Mouse (Mus musculus): ENCODE data around the gene Pard3b. TPM values are rescaled to one million over a fixed set of nuclear protein-coding genes. Genes with fewer than 3 reads are reported as not detected.
"Not testable (repeated sequence)": the region's sequence is repeated elsewhere in the genome, so short reads cannot be mapped to it uniquely, and the experiment has no call there.

Gene Pard3b
- polyA plus RNA-seq, 1 experiment, result 3.0 TPM

DNA sequence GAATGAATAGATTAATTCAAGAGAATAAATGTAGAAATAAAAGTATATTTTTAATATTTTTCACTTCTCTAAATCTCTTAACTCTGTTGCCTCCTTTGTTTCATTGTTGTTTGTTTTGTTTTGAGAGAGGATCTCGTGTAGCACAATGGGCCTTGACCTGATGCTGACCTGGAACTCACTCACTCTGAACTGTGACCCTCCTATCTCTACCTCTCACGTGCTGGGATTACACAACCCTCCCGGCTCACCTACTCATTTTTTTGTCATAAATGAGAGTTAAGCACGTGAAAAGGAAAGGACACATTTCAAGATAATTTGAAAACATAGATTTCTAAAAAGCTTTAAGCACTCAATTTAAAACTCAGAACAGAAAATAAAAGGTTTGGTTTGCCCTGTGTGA is 928.0 kb downstream of the Pard3b start:
- Histone ChIP-seq H3K27ac (replicated peaks; ENCODE audit: low read depth, low read length) (no peak overlapping the region), H3K4me1 (ENCODE audit: control insufficient read depth, insufficient read depth, insufficient read length, low read length) (no peaks in the 10 kb centered on the region)

DNA sequence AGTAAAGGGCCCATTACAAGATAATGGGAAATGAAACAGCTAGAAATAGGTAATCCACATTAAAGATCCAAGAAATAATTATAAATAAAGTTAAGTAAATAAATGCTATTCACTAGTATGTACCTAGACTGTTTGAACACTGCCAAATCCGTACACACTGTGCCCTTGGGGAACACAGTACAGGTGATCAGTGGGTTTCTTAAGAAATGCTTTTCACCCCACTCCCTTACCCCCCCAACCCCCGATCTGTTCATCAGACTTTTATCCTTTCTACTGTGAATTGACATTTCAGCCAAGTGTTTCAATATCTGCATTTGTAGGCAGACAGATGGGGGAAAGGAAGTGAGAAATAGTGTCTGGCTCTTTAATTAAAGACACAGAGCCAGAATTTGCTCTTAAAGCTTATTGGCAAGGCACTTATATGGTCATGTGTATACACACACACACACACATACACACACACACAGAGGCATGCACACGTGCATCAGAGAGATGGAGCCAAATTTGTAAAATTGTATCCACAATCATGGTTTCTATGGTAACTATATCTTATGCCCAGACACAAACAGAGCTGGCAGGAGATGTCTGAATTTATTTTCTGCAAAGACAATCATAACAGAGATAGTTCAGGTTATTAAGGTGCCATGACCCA is 938.4 kb downstream of the Pard3b start:
- H3K4me3 ChIP-seq (ENCODE audit: insufficient read depth, low read depth, low read length), result no peak overlapping the region
- peaks cover 3% of the 10 kb centered on the region; the same call in 1 of the 2 replicates for H3K4me1 ChIP-seq (ENCODE audit: control insufficient read depth, insufficient read depth, insufficient read length, low read length)
- no peak overlapping the region for H3K27ac ChIP-seq (replicated peaks; ENCODE audit: low read depth, low read length)

More for the DNA sequence above, 928.0 kb downstream of the Pard3b start:
- no peak overlapping the region for H3K4me3 ChIP-seq (ENCODE audit: insufficient read depth, low read depth, low read length)

DNA sequence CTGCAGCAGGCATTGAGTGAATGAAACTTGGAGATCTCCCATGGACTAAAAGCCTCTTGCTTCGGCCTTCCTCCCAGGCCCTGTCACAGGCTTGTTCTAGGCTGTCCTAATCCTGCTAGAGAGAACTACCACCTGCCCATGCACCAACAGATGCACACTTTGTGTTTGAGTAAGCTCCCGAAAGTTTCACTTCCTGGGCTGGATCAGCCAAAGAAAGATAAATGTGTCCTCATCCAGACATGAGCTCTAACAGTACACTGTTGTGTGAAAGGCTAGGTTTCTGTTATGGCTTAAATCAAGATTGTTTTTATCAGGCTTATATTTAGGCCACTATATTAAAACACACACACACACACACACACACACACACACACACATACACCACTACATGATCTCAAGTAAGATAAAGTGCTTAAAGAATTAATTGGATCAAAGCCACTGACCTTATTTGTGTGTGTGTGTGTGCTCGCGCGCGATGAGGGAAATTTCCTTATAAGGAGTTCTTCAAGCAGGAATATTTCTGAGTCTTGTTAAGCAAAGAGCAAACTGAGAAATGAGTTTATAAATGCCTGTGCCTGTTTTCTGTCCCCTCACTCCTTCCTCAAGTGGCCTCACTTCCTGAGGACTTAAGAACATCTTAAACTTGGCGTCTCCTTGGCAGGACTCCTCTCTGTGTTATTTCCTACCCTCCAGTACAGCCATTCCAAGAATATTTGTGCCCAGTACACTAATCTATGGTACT is 940.6 kb downstream of the Pard3b start:
- peaks cover 3% of the 10 kb centered on the region; the same call in 1 of the 2 replicates for H3K4me1 ChIP-seq (ENCODE audit: control insufficient read depth, insufficient read depth, insufficient read length, low read length)
- H3K4me3 ChIP-seq (ENCODE audit: insufficient read depth, low read depth, low read length), result no peak overlapping the region
- H3K27ac ChIP-seq (replicated peaks; ENCODE audit: low read depth, low read length), result peak overlapping the region; percentile 39

- H3K27ac ChIP-seq (replicated peaks; ENCODE audit: low read depth, low read length), result no peak overlapping the region
- H3K4me1 ChIP-seq (ENCODE audit: control insufficient read depth, insufficient read depth, insufficient read length, low read length), result peaks cover 3% of the 10 kb centered on the region; the same call in 1 of the 2 replicates
- no peak overlapping the region for H3K4me3 ChIP-seq (ENCODE audit: insufficient read depth, low read depth, low read length)
Observed at GRCm38 (mm10) chr1:62580314-62580935, 941.8 kb downstream of the Pard3b start.

DNA sequence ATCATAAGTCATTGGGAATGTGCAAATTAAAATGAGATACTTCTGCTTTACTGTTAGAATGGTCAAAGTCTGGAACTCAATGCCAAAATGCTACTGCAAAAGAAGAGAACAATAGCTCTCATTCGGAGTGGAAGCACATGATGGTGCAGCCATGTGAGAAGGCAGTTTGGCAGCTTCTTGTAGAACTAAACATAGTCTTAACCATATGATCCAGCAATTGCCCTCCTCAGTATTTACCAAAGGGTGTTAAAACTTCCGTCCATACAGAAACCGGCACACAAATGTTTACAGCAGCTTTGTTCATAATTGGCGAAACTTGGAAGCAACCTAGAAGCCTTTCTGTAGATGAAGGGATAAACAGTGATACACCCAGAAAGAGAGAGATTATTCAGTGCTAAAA is 943.9 kb downstream of the Pard3b start:
- H3K4me3 ChIP-seq (ENCODE audit: insufficient read depth, low read depth, low read length), result no peak overlapping the region
- H3K27ac ChIP-seq (replicated peaks; ENCODE audit: low read depth, low read length), result no peak overlapping the region

DNA sequence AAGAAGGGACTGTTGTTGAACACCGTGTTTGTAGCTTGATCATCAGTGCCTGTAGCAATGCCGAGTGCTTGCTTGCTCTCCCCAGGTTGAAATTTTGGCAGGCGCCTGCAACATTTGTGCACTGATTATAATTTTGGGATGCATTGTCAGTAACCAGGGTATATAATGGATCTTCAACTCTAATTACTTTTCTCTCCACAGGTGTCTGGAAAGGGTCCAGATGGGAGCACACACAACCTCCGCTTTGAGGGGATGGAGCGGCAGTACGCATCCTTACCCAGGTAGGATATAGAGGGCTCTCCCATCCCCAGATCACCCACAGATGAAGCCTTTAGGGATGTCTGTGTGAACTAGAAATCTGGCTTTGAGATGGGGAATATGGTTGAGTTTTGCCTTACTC is 948.9 kb downstream of the Pard3b start:
- H3K27ac ChIP-seq (replicated peaks; ENCODE audit: low read depth, low read length), result no peak overlapping the region
- peaks cover 1% of the 10 kb centered on the region for H3K4me1 ChIP-seq (ENCODE audit: control insufficient read depth, insufficient read depth, insufficient read length, low read length)
- no peak overlapping the region for H3K4me3 ChIP-seq (ENCODE audit: insufficient read depth, low read depth, low read length)

More for the DNA sequence above, 943.9 kb downstream of the Pard3b start:
- H3K4me1 ChIP-seq (ENCODE audit: control insufficient read depth, insufficient read depth, insufficient read length, low read length), result peaks cover 3% of the 10 kb centered on the region; the same call in 1 of the 2 replicates

- H3K27ac ChIP-seq (replicated peaks; ENCODE audit: low read depth, low read length), result no peak overlapping the region
- H3K4me3 ChIP-seq (ENCODE audit: insufficient read depth, low read depth, low read length), result no peak overlapping the region
- H3K4me1 ChIP-seq (ENCODE audit: control insufficient read depth, insufficient read depth, insufficient read length, low read length), result peaks cover 2% of the 10 kb centered on the region
Observed at GRCm38 (mm10) chr1:62591296-62592031, 952.8 kb downstream of the Pard3b start.

DNA sequence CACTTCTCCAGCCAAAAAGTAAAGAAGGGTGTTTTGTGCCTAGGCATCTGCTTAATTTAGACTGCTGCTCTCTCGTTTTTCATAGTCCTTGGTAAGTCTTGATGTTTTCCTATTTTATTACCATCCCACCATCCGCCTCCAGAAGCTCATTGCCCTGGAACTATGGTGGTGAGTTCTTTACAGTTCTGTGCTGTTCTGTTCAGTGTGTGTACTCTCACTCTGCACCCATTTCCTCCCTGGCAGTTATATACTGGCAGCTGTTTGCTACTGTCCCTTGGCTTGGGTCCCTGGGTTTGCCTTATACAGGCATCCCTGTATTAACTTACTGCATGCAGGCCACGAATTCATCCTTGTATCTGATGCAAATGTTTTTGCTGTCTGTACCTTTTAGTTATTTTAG is 956.8 kb downstream of the Pard3b start:
- no peak overlapping the region for H3K27ac ChIP-seq (replicated peaks; ENCODE audit: low read depth, low read length)
- peaks cover 2% of the 10 kb centered on the region for H3K4me1 ChIP-seq (ENCODE audit: control insufficient read depth, insufficient read depth, insufficient read length, low read length)
- H3K4me3 ChIP-seq (ENCODE audit: insufficient read depth, low read depth, low read length), result no peak overlapping the region

GRCm38 (mm10) chr1:62597751-62598400 is 959.3 kb downstream of the Pard3b start:
- no peak overlapping the region for H3K4me3 ChIP-seq (ENCODE audit: insufficient read depth, low read depth, low read length)
- no peaks in the 10 kb centered on the region for H3K4me1 ChIP-seq (ENCODE audit: control insufficient read depth, insufficient read depth, insufficient read length, low read length)
- no peak overlapping the region for H3K27ac ChIP-seq (replicated peaks; ENCODE audit: low read depth, low read length)

- Histone ChIP-seq H3K4me3 (ENCODE audit: insufficient read depth, low read depth, low read length) (no peak overlapping the region), H3K4me1 (ENCODE audit: control insufficient read depth, insufficient read depth, insufficient read length, low read length) (no peaks in the 10 kb centered on the region), H3K27ac (replicated peaks; ENCODE audit: low read depth, low read length) (no peak overlapping the region)
Observed at GRCm38 (mm10) chr1:62598551-62598950, 959.9 kb downstream of the Pard3b start.

GRCm38 (mm10) chr1:62604644-62605043 is 966.0 kb downstream of the Pard3b start:
- not testable (repeated sequence) for H3K27ac ChIP-seq (replicated peaks; ENCODE audit: low read depth, low read length); H3K4me1 ChIP-seq (ENCODE audit: control insufficient read depth, insufficient read depth, insufficient read length, low read length); H3K4me3 ChIP-seq (ENCODE audit: insufficient read depth, low read depth, low read length)

- Histone ChIP-seq H3K27ac (replicated peaks; ENCODE audit: low read depth, low read length) (no peak overlapping the region), H3K4me3 (ENCODE audit: insufficient read depth, low read depth, low read length) (no peak overlapping the region), H3K4me1 (ENCODE audit: control insufficient read depth, insufficient read depth, insufficient read length, low read length) (no peaks in the 10 kb centered on the region)
Observed at GRCm38 (mm10) chr1:62618109-62618665, 979.6 kb downstream of the Pard3b start.

GRCm38 (mm10) chr1:62619456-62619855 is 980.8 kb downstream of the Pard3b start:
- Histone ChIP-seq H3K27ac (replicated peaks; ENCODE audit: low read depth, low read length) (no peak overlapping the region), H3K4me3 (ENCODE audit: insufficient read depth, low read depth, low read length) (no peak overlapping the region), H3K4me1 (ENCODE audit: control insufficient read depth, insufficient read depth, insufficient read length, low read length) (no peaks in the 10 kb centered on the region)

DNA sequence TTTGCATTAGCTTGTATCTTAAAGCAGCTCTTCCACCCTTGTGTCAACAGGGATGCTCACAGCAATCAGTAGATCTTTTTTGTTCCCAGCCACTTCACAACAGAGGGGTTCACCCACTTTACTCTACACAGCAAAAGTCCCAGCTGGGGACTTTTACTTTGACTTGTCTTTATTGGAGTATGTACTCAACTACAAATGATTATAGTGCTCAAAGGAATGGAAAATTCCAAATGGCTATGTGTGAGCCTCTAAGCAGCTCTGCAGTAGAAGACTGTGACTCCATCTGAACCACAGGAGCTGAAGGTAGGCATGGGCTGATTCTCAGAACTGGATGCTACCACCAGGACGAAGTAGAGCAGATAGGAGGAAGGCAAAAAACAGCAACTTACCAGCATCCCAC is 983.8 kb downstream of the Pard3b start:
- Histone ChIP-seq H3K4me3 (ENCODE audit: insufficient read depth, low read depth, low read length) (no peak overlapping the region), H3K27ac (replicated peaks; ENCODE audit: low read depth, low read length) (no peak overlapping the region), H3K4me1 (ENCODE audit: control insufficient read depth, insufficient read depth, insufficient read length, low read length) (no peaks in the 10 kb centered on the region)

Measured in brown adipose tissue, adult 24 weeks (tissue).